Comparison of ENCODE assay signal across 9 mouse cellular contexts in the genomic region with DNA sequence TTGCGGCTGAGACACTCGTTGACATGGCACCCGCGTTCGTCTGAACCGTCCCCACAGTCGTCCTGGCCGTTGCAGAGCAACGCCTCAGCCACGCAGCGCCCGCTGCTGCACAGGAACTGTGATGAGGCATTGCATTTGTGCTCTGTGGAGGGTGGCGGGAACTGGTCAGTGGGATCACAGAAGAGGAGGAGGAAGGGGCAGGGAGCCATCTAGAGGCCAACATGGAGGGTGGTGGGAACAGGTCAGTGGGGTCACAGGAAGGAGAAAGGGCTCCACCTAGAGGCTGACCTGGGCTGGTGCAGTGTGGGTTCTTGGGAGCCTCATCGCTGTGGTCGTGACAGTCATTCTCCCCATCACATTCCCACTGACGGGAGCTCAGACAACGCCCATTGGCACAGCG. TPM values are rescaled to one million over a fixed set of nuclear protein-coding genes. Genes with fewer than 3 reads are reported as not detected.
DNase-seq lines count a peak whose midpoint lies in the region; ATAC-seq and TF ChIP-seq lines count a peak whose summit lies in the region.
"Had no signal": no experiment of that assay in that cellular context is flagged by ENCODE, and none has a peak within 500 bp of the region (broad histone marks: within the 10 kb centered on the region; RNA-seq: fewer than 3 reads in every experiment).

No protein-coding gene starts in this region.

- no peaks in the 10 kb centered on the region for H3K27me3 ChIP-seq in hindbrain, embryonic 11.5 days (ENCODE audit: control insufficient read depth, insufficient read depth, low read length)
- H3K27me3 ChIP-seq in hindbrain, embryonic 16.5 days (replicated peaks; ENCODE audit: control insufficient read depth, insufficient read depth, low read length): no peaks in the 10 kb centered on the region
- H3K27me3 ChIP-seq: limb, embryonic 15.5 days had no signal

- no peaks in the 10 kb centered on the region for H3K9me3 ChIP-seq in hindbrain, embryonic 11.5 days (ENCODE audit: control insufficient read depth, low read length)
- H3K9me3 ChIP-seq in hindbrain, embryonic 16.5 days (ENCODE audit: control insufficient read depth, low read length): no peaks in the 10 kb centered on the region
- H3K9me3 ChIP-seq in ES-E14 (ENCODE audit: control insufficient read depth, insufficient read depth, low read depth, low read length): no peaks in the 10 kb centered on the region
- H3K9me3 ChIP-seq: limb, embryonic 15.5 days had no signal

- in situ Hi-C loops in ES-E14 (cut with MboI; ENCODE audit: low sequenced_read_pairs in 2 of 2, unreplicated experiment in 2 of 2): no loop called here

- peaks cover 51% of the 10 kb centered on the region for H3K36me3 ChIP-seq in hindbrain, embryonic 11.5 days (ENCODE audit: control insufficient read depth, insufficient read depth, low read length)
- peaks cover 91% of the 10 kb centered on the region for H3K36me3 ChIP-seq in hindbrain, embryonic 16.5 days (ENCODE audit: control insufficient read depth, insufficient read depth, low read length)
- peaks cover 14% of the 10 kb centered on the region; the same call in 1 of the 2 replicates for H3K36me3 ChIP-seq in ES-E14 (ENCODE audit: control insufficient read depth, insufficient read depth, low read length, poor library complexity, severe bottlenecking)

- H3K4me1 ChIP-seq in hindbrain, embryonic 11.5 days (replicated peaks; ENCODE audit: control insufficient read depth, insufficient read depth, low read length): no peaks in the 10 kb centered on the region
- no peaks in the 10 kb centered on the region for H3K4me1 ChIP-seq in hindbrain, embryonic 16.5 days (ENCODE audit: control insufficient read depth, insufficient read depth, low read depth, low read length)
- H3K4me1 ChIP-seq in ES-E14 (ENCODE audit: control insufficient read depth in 2 of 2, insufficient read depth in 2 of 2, low read length in 2 of 2, poor library complexity in 1 of 2): peaks cover 0 to 22% of the 10 kb centered on the region in 2 experiments; a peak in 2 of 4 replicates
- H3K4me1 ChIP-seq: limb, embryonic 15.5 days had no signal

- peak; percentile 63 for DNase-seq in hindbrain, embryonic 11.5 days (ENCODE audit: low spot score)
- peak; percentile 80 for DNase-seq in ES-E14 (ENCODE audit: low read depth, low spot score)
- DNase-seq in embryo, embryonic 10 days (ENCODE audit: low spot score): peak; percentile 72
- no peak for DNase-seq in frontal cortex, postnatal 14 days (ENCODE audit: low spot score in 2 of 2)
- DNase-seq in gastrocnemius, postnatal 25 days: no peak
- no peak for DNase-seq in urinary bladder, postnatal 10 days (ENCODE audit: low spot score)

- no peak overlapping the region for H3K9ac ChIP-seq in hindbrain, embryonic 11.5 days (ENCODE audit: low read depth, low read length)
- no peak overlapping the region for H3K9ac ChIP-seq in hindbrain, embryonic 16.5 days (ENCODE audit: low read depth, low read length)
- H3K9ac ChIP-seq in ES-E14 (ENCODE audit: insufficient read depth, low read depth, low read length, poor library complexity, severe bottlenecking): no peak overlapping the region
- H3K9ac ChIP-seq: limb, embryonic 15.5 days had no signal

- H3K4me2 ChIP-seq in hindbrain, embryonic 11.5 days (replicated peaks; ENCODE audit: low read depth, low read length): no peak overlapping the region
- H3K4me2 ChIP-seq in hindbrain, embryonic 16.5 days (ENCODE audit: low read length): no peak overlapping the region
- H3K4me2 ChIP-seq: limb, embryonic 15.5 days had no signal

- H3K27ac ChIP-seq in hindbrain, embryonic 11.5 days (ENCODE audit: low read depth, low read length): no peak overlapping the region
- H3K27ac ChIP-seq in hindbrain, embryonic 16.5 days (ENCODE audit: low read depth, low read length): no peak overlapping the region
- H3K27ac ChIP-seq in ES-E14 (ENCODE audit: insufficient read depth, low read depth, low read length, poor library complexity, severe bottlenecking): no peak overlapping the region
- H3K27ac ChIP-seq: limb, embryonic 15.5 days had no signal

- 72% methylated on average over 18 of the region's 18 CpGs for WGBS in hindbrain, embryonic 11.5 days
- WGBS in hindbrain, embryonic 16.5 days: 63% methylated on average over 18 of the region's 18 CpGs

- H3K4me3 ChIP-seq in hindbrain, embryonic 11.5 days (ENCODE audit: low read depth, low read length): no peak overlapping the region
- H3K4me3 ChIP-seq in hindbrain, embryonic 16.5 days (ENCODE audit: low read length): no peak overlapping the region
- no peak overlapping the region for H3K4me3 ChIP-seq in ES-E14 (ENCODE audit: insufficient read depth in 1 of 2, low read depth in 1 of 2, low read length in 2 of 2, poor library complexity in 1 of 2, severe bottlenecking in 1 of 2)
- H3K4me3 ChIP-seq: limb, embryonic 15.5 days had no signal

- ATAC-seq in hindbrain, embryonic 11.5 days (ENCODE audit: low FRiP score): peak; percentile 51
- no peak; the same call in 1 of the 2 replicates for ATAC-seq in hindbrain, embryonic 16.5 days
- peak; percentile 89 for ATAC-seq in megakaryocyte progenitor cell, adult 5-6 weeks (replicated peaks; ENCODE audit: poor library complexity)

TF ChIP-seq in ES-E14, 5 proteins besides CTCF, POLR2A, EP300 and RAD21:
- TF ChIP-seq HCFC1 (IDR thresholded peaks at IDR 0.05; ENCODE audit: borderline replicate concordance, insufficient read depth, low read length) (0 out of 2 replicates have a peak, but pooled peaks have one; percentile 34), MAFK (IDR thresholded peaks at IDR 0.05; ENCODE audit: insufficient read depth, low read depth, low read length) (no peak)
TF ChIP-seq in ES-E14: peak in this region for 1.

RNA-seq across cellular contexts. Expression of a gene that starts 21.3 kb away (rescaled TPM):
- polyA plus RNA-seq in hindbrain, embryonic 11.5 days (2014; fragmentation: Nextera tagmentation; extraction: Ambion mirVana): 54.5 and 59.8 TPM in 2 replicates
- polyA plus RNA-seq in hindbrain, embryonic 16.5 days (2015; fragmentation: Nextera tagmentation; extraction: Ambion mirVana): 129 and 136 TPM in 2 replicates
- 0.76 and 1.6 TPM in 2 replicates for total RNA-seq in ES-E14 (2012; rRNA removed)
- not detected in 2 replicates for total RNA-seq in megakaryocyte progenitor cell, adult 5-6 weeks (2015)
- not detected in 2 replicates for total RNA-seq in megakaryocyte progenitor cell, adult 5-6 weeks (2017)
- total RNA-seq in gastrocnemius, postnatal 25 days (2021): under 1 TPM; 0.26 to 0.32 TPM

RNA-seq across cellular contexts. Expression of a gene that starts 33.5 kb away (rescaled TPM):
- polyA plus RNA-seq in hindbrain, embryonic 11.5 days (2014; fragmentation: Nextera tagmentation; extraction: Ambion mirVana): 70.3 and 70.4 TPM in 2 replicates
- polyA plus RNA-seq in hindbrain, embryonic 16.5 days (2015; fragmentation: Nextera tagmentation; extraction: Ambion mirVana): 52.8 and 59.3 TPM in 2 replicates
- 169 and 266 TPM in 2 replicates for total RNA-seq in ES-E14 (2012; rRNA removed)
- total RNA-seq in megakaryocyte progenitor cell, adult 5-6 weeks (2015): 91.3 and 92.6 TPM in 2 replicates
- total RNA-seq in megakaryocyte progenitor cell, adult 5-6 weeks (2017): 95.8 and 100 TPM in 2 replicates
- total RNA-seq in gastrocnemius, postnatal 25 days (2021): 10 to 100 TPM; 24.9 to 26.6 TPM

RNA-seq across cellular contexts. Expression of a gene that starts 40.9 kb away (rescaled TPM):
- 6.5 and 7.0 TPM in 2 replicates for polyA plus RNA-seq in hindbrain, embryonic 11.5 days (2014; fragmentation: Nextera tagmentation; extraction: Ambion mirVana)
- polyA plus RNA-seq in hindbrain, embryonic 16.5 days (2015; fragmentation: Nextera tagmentation; extraction: Ambion mirVana): 23.2 and 29.5 TPM in 2 replicates
- 5.8 and 22.6 TPM in 2 replicates for total RNA-seq in ES-E14 (2012; rRNA removed)
- total RNA-seq in megakaryocyte progenitor cell, adult 5-6 weeks (2015): not detected in 2 replicates
- not detected in 2 replicates for total RNA-seq in megakaryocyte progenitor cell, adult 5-6 weeks (2017)
- 10 to 100 TPM; 11.4 to 15.1 TPM for total RNA-seq in gastrocnemius, postnatal 25 days (2021)

RNA-seq across cellular contexts. Expression of a gene that starts 54.2 kb away (rescaled TPM):
- 0.36 and 0.43 TPM in 2 replicates for polyA plus RNA-seq in hindbrain, embryonic 11.5 days (2014; fragmentation: Nextera tagmentation; extraction: Ambion mirVana)
- polyA plus RNA-seq in hindbrain, embryonic 16.5 days (2015; fragmentation: Nextera tagmentation; extraction: Ambion mirVana): 2.0 and 3.3 TPM in 2 replicates
- 1.1 and 2.4 TPM in 2 replicates for total RNA-seq in ES-E14 (2012; rRNA removed)
- 0.20 and 0.25 TPM in 2 replicates for total RNA-seq in megakaryocyte progenitor cell, adult 5-6 weeks (2015)
- 1.1 TPM in 1 of 2 replicates, not detected in the other for total RNA-seq in megakaryocyte progenitor cell, adult 5-6 weeks (2017)
- total RNA-seq in gastrocnemius, postnatal 25 days (2021): 100 to 1,000 TPM; 308 to 367 TPM

Comparison
In these comparisons a context has a peak if more than half of its experiments do, and no peak if none do; other contexts are left out.
1. DNase-seq: peak in hindbrain, embryonic 11.5 days (single experiment), ES-E14 (single experiment) and embryo, embryonic 10 days (single experiment); none in frontal cortex, postnatal 14 days (0 of 2), gastrocnemius, postnatal 25 days (single experiment) and urinary bladder, postnatal 10 days (single experiment).